Mouse (Mus musculus): ENCODE measurements at regions not wholly inside any gene's neighbourhood (a gene's known extent, or its start where the extent isn't known, plus 50 kb on each side); places are given as distances from the start of the nearest gene placed in this dataset.

GRCm38 (mm10) chr19:44626261-44626660 is 63.6 kb downstream of the Hif1an start:
- TF ChIP-seq POLR2A (IDR thresholded peaks at IDR 0.05; ENCODE audit: control insufficient read depth, extremely low read depth, insufficient read depth, low read length, poor library complexity) (no peak), CTCF (IDR thresholded peaks at IDR 0.05; ENCODE audit: borderline replicate concordance, control insufficient read depth, extremely low read depth, insufficient read depth, low read length, poor library complexity) (no peak)
